Mouse (Mus musculus) spleen, adult 2 months (tissue): ENCODE data around the gene Dennd5b.

Experiments
- CTCF ChIP-seq: fragments of 200-500 bp; IDR thresholded peaks from 2 replicates; pipeline ENCODE4 v1.5.1; 2011; ENCODE audit warnings: mild to moderate bottlenecking, inconsistent platforms; ENCODE audit not compliant: insufficient read depth, insufficient read length, insufficient replicate concordance; ENCODE audit errors: extremely low read depth
- POLR2A ChIP-seq: fragments of 200-500 bp; IDR thresholded peaks from 2 replicates; pipeline ENCODE4 v1.6.1; 2011; ENCODE audit warnings: low read depth, low read length, inconsistent platforms

DNA sequence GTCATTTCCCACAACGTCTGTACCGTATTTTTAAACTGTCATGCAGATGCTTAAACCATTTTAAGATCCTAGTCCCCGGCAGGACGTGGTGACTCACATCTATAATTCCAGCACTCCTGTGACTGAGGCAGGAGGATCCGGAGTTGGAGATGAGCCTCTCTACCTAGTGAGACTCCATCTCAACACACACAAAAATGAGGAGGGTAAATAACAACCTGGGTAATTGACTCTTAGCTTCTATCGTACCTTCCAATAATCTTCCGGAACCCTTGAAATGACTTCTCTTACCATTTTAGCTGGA, 413 bp upstream of the Dennd5b start:
- TF ChIP-seq CTCF, result no peak
- no peak for TF ChIP-seq POLR2A
